11 mouse cellular contexts compared by ENCODE assay signal in genomic region chr5:143252791-143253185, GRCm38 (mm10). TPM values are rescaled to one million over a fixed set of nuclear protein-coding genes. Genes with fewer than 3 reads are reported as not detected.
DNase-seq lines count a peak whose midpoint lies in the region; ATAC-seq and TF ChIP-seq lines count a peak whose summit lies in the region.
"Had no signal": no experiment of that assay in that cellular context is flagged by ENCODE, and none has a peak within 500 bp of the region (broad histone marks: within the 10 kb centered on the region; RNA-seq: fewer than 3 reads in every experiment).

No protein-coding gene starts in this region.

- TF ChIP-seq POLR2A in cerebellum, adult 2 months (IDR thresholded peaks at IDR 0.05; ENCODE audit: borderline replicate concordance, insufficient read depth, low read length) = no peak

- H3K4me2 ChIP-seq in kidney, postnatal 0 days (ENCODE audit: low read length) = peak overlapping the region; percentile 69
- H3K4me2 ChIP-seq in hindbrain, embryonic 13.5 days = no peak overlapping the region; the same call in 1 of the 2 replicates

- in situ Hi-C loops in ES-E14 (cut with MboI; ENCODE audit: low sequenced_read_pairs in 2 of 2, unreplicated experiment in 2 of 2) = no loop called here

- peaks cover 19% of the 10 kb centered on the region; the same call in 1 of the 2 replicates for H3K36me3 ChIP-seq in kidney, postnatal 0 days (ENCODE audit: insufficient read depth, low read length)
- H3K36me3 ChIP-seq in ES-E14 (ENCODE audit: control insufficient read depth, insufficient read depth, low read length, poor library complexity, severe bottlenecking) = peaks cover 5% of the 10 kb centered on the region; the same call in 1 of the 2 replicates
- H3K36me3 ChIP-seq in hindbrain, embryonic 13.5 days = peaks cover 93% of the 10 kb centered on the region
- H3K36me3 ChIP-seq: liver, embryonic 15.5 days had no signal

- H3K27ac ChIP-seq in cerebellum, adult 2 months (ENCODE audit: insufficient read depth, low read length) = peak overlapping the region; percentile 87
- no peak overlapping the region for H3K27ac ChIP-seq in kidney, postnatal 0 days
- H3K27ac ChIP-seq in ES-E14 (ENCODE audit: insufficient read depth, low read depth, low read length, poor library complexity, severe bottlenecking) = no peak overlapping the region
- H3K27ac ChIP-seq in hindbrain, embryonic 13.5 days = no peak overlapping the region
- H3K27ac ChIP-seq: liver, embryonic 15.5 days had no signal

- H3K9me3 ChIP-seq in kidney, postnatal 0 days (replicated peaks; ENCODE audit: low read length) = no peaks in the 10 kb centered on the region
- H3K9me3 ChIP-seq in ES-E14 (ENCODE audit: control insufficient read depth, insufficient read depth, low read depth, low read length) = no peaks in the 10 kb centered on the region
- no peaks in the 10 kb centered on the region for H3K9me3 ChIP-seq in hindbrain, embryonic 13.5 days
- H3K9me3 ChIP-seq: liver, embryonic 15.5 days had no signal

- H3K4me3 ChIP-seq in cerebellum, adult 2 months (replicated peaks; ENCODE audit: insufficient read depth, low read depth, low read length) = peak overlapping the region; percentile 79
- H3K4me3 ChIP-seq in kidney, postnatal 0 days (replicated peaks; ENCODE audit: low read depth, low read length) = peak overlapping the region; percentile 41
- H3K4me3 ChIP-seq in ES-E14 (ENCODE audit: insufficient read depth in 1 of 2, low read depth in 1 of 2, low read length in 2 of 2, poor library complexity in 1 of 2, severe bottlenecking in 1 of 2) = peak overlapping the region; percentile 61 to 63
- peak overlapping the region; percentile 32 for H3K4me3 ChIP-seq in hindbrain, embryonic 13.5 days

- 0 out of 2 replicates have a peak, but pooled peaks cover 6% of the 10 kb centered on the region for H3K4me1 ChIP-seq in cerebellum, adult 2 months (ENCODE audit: control insufficient read depth, insufficient read depth, low read length)
- peaks cover 20% of the 10 kb centered on the region for H3K4me1 ChIP-seq in kidney, postnatal 0 days (replicated peaks; ENCODE audit: insufficient read depth, low read length)
- H3K4me1 ChIP-seq in ES-E14 (ENCODE audit: control insufficient read depth in 2 of 2, insufficient read depth in 2 of 2, low read length in 2 of 2, poor library complexity in 1 of 2) = no peaks in the 10 kb centered on the region
- peaks cover 25% of the 10 kb centered on the region for H3K4me1 ChIP-seq in hindbrain, embryonic 13.5 days (replicated peaks)

- H3K9ac ChIP-seq in kidney, postnatal 0 days (ENCODE audit: low read depth, low read length) = no peak overlapping the region
- peak overlapping the region; percentile 28 for H3K9ac ChIP-seq in ES-E14 (ENCODE audit: insufficient read depth, low read depth, low read length, poor library complexity, severe bottlenecking)
- H3K9ac ChIP-seq in hindbrain, embryonic 13.5 days = no peak overlapping the region
- H3K9ac ChIP-seq: liver, embryonic 15.5 days had no signal

- WGBS in cerebellum, adult 2 months = 75% methylated on average over 18 of the region's 18 CpGs
- WGBS in kidney, postnatal 0 days = 26% methylated on average over 18 of the region's 18 CpGs
- WGBS in hindbrain, embryonic 13.5 days = 30% methylated on average over 18 of the region's 18 CpGs

- no peak for ATAC-seq in kidney, postnatal 0 days (replicated peaks; ENCODE audit: low FRiP score, low read depth)
- no peak for ATAC-seq in hindbrain, embryonic 13.5 days (ENCODE audit: low FRiP score)

- no peaks in the 10 kb centered on the region for H3K27me3 ChIP-seq in cerebellum, adult 2 months (ENCODE audit: control insufficient read depth, insufficient read depth, low read length)
- H3K27me3 ChIP-seq in kidney, postnatal 0 days (ENCODE audit: insufficient read depth, low read length) = peaks cover 56% of the 10 kb centered on the region
- H3K27me3 ChIP-seq in hindbrain, embryonic 13.5 days = peaks cover 66% of the 10 kb centered on the region

- no peak for TF ChIP-seq CTCF in cerebellum, adult 2 months (IDR thresholded peaks at IDR 0.05; ENCODE audit: borderline replicate concordance, insufficient read depth, low read depth, low read length)
- TF ChIP-seq CTCF in kidney, postnatal 0 days (IDR thresholded peaks at IDR 0.05; ENCODE audit: low read depth) = no peak

- no peak for DNase-seq in cerebellum, adult 2 months
- DNase-seq in cerebellum, postnatal 4 days (ENCODE audit: low spot score in 2 of 2) = no peak
- no peak for DNase-seq in kidney, postnatal 0 days (ENCODE audit: low spot score)
- no peak for DNase-seq in kidney, postnatal 25 days
- no peak for DNase-seq in ES-E14 (ENCODE audit: low read depth, low spot score)
- DNase-seq in ovary, adult 18-20 months (ENCODE audit: low spot score) = no peak
- no peak for DNase-seq in layer of hippocampus, adult 8-10 months (ENCODE audit: low spot score in 2 of 2)
- DNase-seq: kidney, postnatal 14 days had no signal

TF ChIP-seq in ES-E14, 5 proteins besides CTCF, POLR2A, EP300 and RAD21:
- no peak for TF ChIP-seq CHD2 (IDR thresholded peaks at IDR 0.05; ENCODE audit: low read depth, low read length)

RNA-seq across cellular contexts. Expression of gene Zfp316, which starts 17.0 kb away (rescaled TPM):
- polyA plus RNA-seq in cerebellum, adult 2 months (2012; rRNA removed) = 14.1 and 14.7 TPM in 2 replicates
- polyA plus RNA-seq in kidney, postnatal 0 days (2015; fragmentation: Nextera tagmentation; extraction: Ambion mirVana) = 3.1 and 3.4 TPM in 2 replicates
- total RNA-seq in ES-E14 (2012; rRNA removed) = 1.6 and 2.7 TPM in 2 replicates
- polyA plus RNA-seq in hindbrain, embryonic 13.5 days (2015; fragmentation: Nextera tagmentation; extraction: Ambion mirVana) = 9.0 and 9.4 TPM in 2 replicates
- 10 to 100 TPM; 20.6 to 24.1 (median 23.1) TPM for total RNA-seq in layer of hippocampus, adult 8-10 months (2022)

RNA-seq across cellular contexts. Expression of gene Zfp12, which starts 17.8 kb away (rescaled TPM):
- 27.0 and 28.5 TPM in 2 replicates for polyA plus RNA-seq in cerebellum, adult 2 months (2012; rRNA removed)
- polyA plus RNA-seq in kidney, postnatal 0 days (2015; fragmentation: Nextera tagmentation; extraction: Ambion mirVana) = 9.9 TPM in 2 replicates
- total RNA-seq in ES-E14 (2012; rRNA removed) = 8.6 and 9.4 TPM in 2 replicates
- 22.8 and 23.4 TPM in 2 replicates for polyA plus RNA-seq in hindbrain, embryonic 13.5 days (2015; fragmentation: Nextera tagmentation; extraction: Ambion mirVana)
- total RNA-seq in layer of hippocampus, adult 8-10 months (2022) = 10 to 100 TPM; 27.6 to 38.7 (median 35.6) TPM

RNA-seq across cellular contexts. Expression of gene Spdye4a, which starts 26.1 kb away (rescaled TPM):
- not detected in 2 replicates for polyA plus RNA-seq in cerebellum, adult 2 months (2012; rRNA removed)
- polyA plus RNA-seq in kidney, postnatal 0 days (2015; fragmentation: Nextera tagmentation; extraction: Ambion mirVana) = not detected in 2 replicates
- not detected in 2 replicates for total RNA-seq in ES-E14 (2012; rRNA removed)
- polyA plus RNA-seq in hindbrain, embryonic 13.5 days (2015; fragmentation: Nextera tagmentation; extraction: Ambion mirVana) = not detected in 2 replicates
- not detected for total RNA-seq in layer of hippocampus, adult 8-10 months (2022)
- total RNA-seq: adrenal gland, postnatal 4 days had no signal
- polyA plus RNA-seq: liver, embryonic 15.5 days had no signal

RNA-seq across cellular contexts. Expression of gene Zfp853, which starts 40.6 kb away (rescaled TPM):
- polyA plus RNA-seq in cerebellum, adult 2 months (2012; rRNA removed) = 2.0 TPM in 2 replicates
- polyA plus RNA-seq in kidney, postnatal 0 days (2015; fragmentation: Nextera tagmentation; extraction: Ambion mirVana) = 0.09 and 0.14 TPM in 2 replicates
- total RNA-seq in ES-E14 (2012; rRNA removed) = 0.67 and 0.69 TPM in 2 replicates
- polyA plus RNA-seq in hindbrain, embryonic 13.5 days (2015; fragmentation: Nextera tagmentation; extraction: Ambion mirVana) = 0.18 TPM in 1 of 2 replicates, not detected in the other
- total RNA-seq in layer of hippocampus, adult 8-10 months (2022) = 1 to 10 TPM; 4.1 to 5.5 (median 4.4) TPM
- polyA plus RNA-seq: liver, embryonic 15.5 days had no signal
